Mouse (Mus musculus) lung, adult 2 months (tissue): ENCODE results near the gene Gal3st2b.
"Not testable (repeated sequence)": the region's sequence is repeated elsewhere in the genome, so short reads cannot be mapped to it uniquely, and the experiment has no call there.

Experiments
- CTCF ChIP-seq: fragments of 200-500 bp; IDR thresholded peaks from 2 replicates; pipeline ENCODE4 v1.5.1; 2011; ENCODE audit warnings: mild to moderate bottlenecking, low read length, control low read depth; ENCODE audit not compliant: insufficient read depth
- POLR2A ChIP-seq: fragments of 200-500 bp; IDR thresholded peaks from 2 replicates; pipeline ENCODE4 v1.6.1; 2011; ENCODE audit warnings: low read depth, mild to moderate bottlenecking, control low read depth, low read length, borderline replicate concordance; ENCODE audit errors: extremely low read depth

DNA sequence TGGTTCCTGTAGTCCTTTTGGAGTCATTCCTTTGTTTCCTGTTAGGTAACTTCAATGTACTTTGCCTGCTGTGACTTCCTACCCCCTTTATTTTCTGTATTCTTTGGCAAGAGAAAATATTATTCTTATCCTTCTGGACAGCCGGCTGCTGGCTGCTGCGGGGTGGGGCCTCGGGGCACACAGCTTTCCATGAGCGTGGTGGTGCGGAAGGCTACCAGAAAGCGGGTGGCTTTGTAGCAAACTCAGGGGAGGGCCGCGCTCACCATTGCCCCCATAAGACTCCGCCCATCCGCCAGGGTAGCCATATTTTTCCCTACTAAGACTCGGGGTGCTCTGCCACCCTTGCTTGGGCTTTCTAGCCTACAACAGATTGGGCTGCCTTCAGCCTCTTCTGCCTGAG, 36.3 kb upstream of the Gal3st2b start:
- not testable (repeated sequence) for TF ChIP-seq CTCF, POLR2A
